Mouse (Mus musculus): ENCODE data around the gene Kirrel3. TPM values are rescaled to one million over a fixed set of nuclear protein-coding genes. Genes with fewer than 3 reads are reported as not detected.

The Kirrel3 gene
- polyA plus RNA-seq, 1 experiment from 2014 or later = 3.5 TPM

- Histone ChIP-seq H3K27ac (no peak overlapping the region), H3K9ac (no peak overlapping the region), H3K27me3 (replicated peaks) (no peaks in the 10 kb centered on the region), H3K4me1 (peaks cover 14% of the 10 kb centered on the region; the same call in 1 of the 2 replicates), H3K4me2 (no peak overlapping the region), H3K36me3 (no peaks in the 10 kb centered on the region), H3K4me3 (replicated peaks) (no peak overlapping the region), H3K9me3 (no peaks in the 10 kb centered on the region)
- 43% methylated on average over 14 of the region's 14 CpGs for WGBS
- ATAC-seq (ENCODE audit: insufficient read depth, low FRiP score, low read depth) = no peak
Observed at GRCm38 (mm10) chr9:35035074-35035473, 549.4 kb downstream of the Kirrel3 start.

- H3K27me3 ChIP-seq (replicated peaks) = no peaks in the 10 kb centered on the region
- WGBS = 53% methylated on average over 7 of the region's 7 CpGs
- no peak overlapping the region for H3K4me3 ChIP-seq (replicated peaks)
- 0 out of 2 replicates have a peak overlapping the region, but pooled peaks have one; percentile 8 for H3K4me2 ChIP-seq
- no peak for ATAC-seq (ENCODE audit: insufficient read depth, low FRiP score, low read depth)
- H3K36me3 ChIP-seq = no peaks in the 10 kb centered on the region
- no peaks in the 10 kb centered on the region for H3K9me3 ChIP-seq
- peaks cover 14% of the 10 kb centered on the region; the same call in 1 of the 2 replicates for H3K4me1 ChIP-seq
- no peak overlapping the region for H3K9ac ChIP-seq
- peak overlapping the region; percentile 73 for H3K27ac ChIP-seq
Observed at GRCm38 (mm10) chr9:35038922-35039586, 553.4 kb downstream of the Kirrel3 start.

GRCm38 (mm10) chr9:35039846-35040245, 554.2 kb downstream of the Kirrel3 start:
- Histone ChIP-seq H3K9ac (no peak overlapping the region), H3K27ac (peak overlapping the region; percentile 21; the same call in 1 of the 2 replicates), H3K27me3 (replicated peaks) (no peaks in the 10 kb centered on the region), H3K9me3 (no peaks in the 10 kb centered on the region), H3K36me3 (no peaks in the 10 kb centered on the region), H3K4me1 (peaks cover 17% of the 10 kb centered on the region), H3K4me2 (no peak overlapping the region), H3K4me3 (replicated peaks) (no peak overlapping the region)
- WGBS = 50% methylated on average over 5 of the region's 5 CpGs
- no peak for ATAC-seq (ENCODE audit: insufficient read depth, low FRiP score, low read depth)

- Histone ChIP-seq H3K4me2 (no peak overlapping the region), H3K9me3 (no peaks in the 10 kb centered on the region), H3K27ac (no peak overlapping the region), H3K4me1 (peaks cover 26% of the 10 kb centered on the region), H3K4me3 (replicated peaks) (no peak overlapping the region), H3K9ac (no peak overlapping the region), H3K36me3 (no peaks in the 10 kb centered on the region), H3K27me3 (replicated peaks) (no peaks in the 10 kb centered on the region)
- ATAC-seq (ENCODE audit: insufficient read depth, low FRiP score, low read depth) = no peak
- WGBS = 65% methylated on average over 5 of the region's 5 CpGs
Observed at GRCm38 (mm10) chr9:35041493-35041892, 555.8 kb downstream of the Kirrel3 start.

GRCm38 (mm10) chr9:35043619-35044018, 557.9 kb downstream of the Kirrel3 start:
- no peak for ATAC-seq (ENCODE audit: insufficient read depth, low FRiP score, low read depth)
- no peak overlapping the region for H3K4me3 ChIP-seq (replicated peaks)
- no peak overlapping the region for H3K4me2 ChIP-seq
- H3K27ac ChIP-seq = no peak overlapping the region; the same call in 1 of the 2 replicates
- H3K9ac ChIP-seq = no peak overlapping the region
- WGBS = 69% methylated on average over 7 of the region's 7 CpGs
- no peaks in the 10 kb centered on the region for H3K9me3 ChIP-seq
- H3K36me3 ChIP-seq = no peaks in the 10 kb centered on the region
- H3K4me1 ChIP-seq = peaks cover 26% of the 10 kb centered on the region
- H3K27me3 ChIP-seq (replicated peaks) = no peaks in the 10 kb centered on the region

- Histone ChIP-seq H3K4me1 (peaks cover 19% of the 10 kb centered on the region), H3K4me2 (no peak overlapping the region), H3K36me3 (no peaks in the 10 kb centered on the region), H3K9me3 (no peaks in the 10 kb centered on the region), H3K9ac (no peak overlapping the region), H3K27ac (peak overlapping the region; percentile 85), H3K4me3 (replicated peaks) (no peak overlapping the region), H3K27me3 (replicated peaks) (no peaks in the 10 kb centered on the region)
- WGBS = 22% methylated on average over 15 of the region's 15 CpGs
- ATAC-seq (ENCODE audit: insufficient read depth, low FRiP score, low read depth) = peak; percentile 23; the same call in 1 of the 2 replicates
Observed at GRCm38 (mm10) chr9:35044458-35044857, 558.8 kb downstream of the Kirrel3 start.

- peaks cover 19% of the 10 kb centered on the region for H3K4me1 ChIP-seq
- no peaks in the 10 kb centered on the region for H3K9me3 ChIP-seq
- H3K4me3 ChIP-seq (replicated peaks) = no peak overlapping the region
- no peaks in the 10 kb centered on the region for H3K36me3 ChIP-seq
- ATAC-seq (ENCODE audit: insufficient read depth, low FRiP score, low read depth) = peak; percentile 48
- H3K4me2 ChIP-seq = no peak overlapping the region
- H3K27me3 ChIP-seq (replicated peaks) = no peaks in the 10 kb centered on the region
- H3K27ac ChIP-seq = peak overlapping the region; percentile 85
- no peak overlapping the region for H3K9ac ChIP-seq
- WGBS = 45% methylated on average over 11 of the region's 11 CpGs
Observed at GRCm38 (mm10) chr9:35045031-35045531, 559.4 kb downstream of the Kirrel3 start.

- Histone ChIP-seq H3K4me2 (no peak overlapping the region), H3K4me3 (replicated peaks) (no peak overlapping the region), H3K9ac (no peak overlapping the region), H3K4me1 (peaks cover 19% of the 10 kb centered on the region), H3K27me3 (replicated peaks) (no peaks in the 10 kb centered on the region), H3K36me3 (no peaks in the 10 kb centered on the region), H3K27ac (peak overlapping the region; percentile 85), H3K9me3 (no peaks in the 10 kb centered on the region)
- WGBS = 50% methylated on average over 2 of the region's 2 CpGs
- peak; percentile 69 for ATAC-seq (ENCODE audit: insufficient read depth, low FRiP score, low read depth)
Observed at GRCm38 (mm10) chr9:35045756-35046155, 560.1 kb downstream of the Kirrel3 start.

GRCm38 (mm10) chr9:35048449-35048848, 562.8 kb downstream of the Kirrel3 start:
- H3K9me3 ChIP-seq = no peaks in the 10 kb centered on the region
- ATAC-seq (ENCODE audit: insufficient read depth, low FRiP score, low read depth) = no peak
- H3K36me3 ChIP-seq = no peaks in the 10 kb centered on the region
- H3K27me3 ChIP-seq (replicated peaks) = no peaks in the 10 kb centered on the region
- H3K9ac ChIP-seq = no peak overlapping the region
- H3K4me2 ChIP-seq = no peak overlapping the region
- WGBS = 63% methylated on average over 6 of the region's 6 CpGs
- H3K4me3 ChIP-seq (replicated peaks) = no peak overlapping the region
- H3K27ac ChIP-seq = no peak overlapping the region
- H3K4me1 ChIP-seq = peaks cover 19% of the 10 kb centered on the region

GRCm38 (mm10) chr9:35049891-35050527, 564.3 kb downstream of the Kirrel3 start:
- Histone ChIP-seq H3K27me3 (replicated peaks) (no peaks in the 10 kb centered on the region), H3K4me3 (replicated peaks) (no peak overlapping the region), H3K9me3 (no peaks in the 10 kb centered on the region), H3K27ac (no peak overlapping the region), H3K4me2 (no peak overlapping the region), H3K36me3 (no peaks in the 10 kb centered on the region), H3K4me1 (peaks cover 12% of the 10 kb centered on the region), H3K9ac (no peak overlapping the region)
- 80% methylated on average over 3 of the region's 3 CpGs for WGBS
- no peak for ATAC-seq (ENCODE audit: insufficient read depth, low FRiP score, low read depth)

- ATAC-seq (ENCODE audit: insufficient read depth, low FRiP score, low read depth) = no peak
- H3K36me3 ChIP-seq = no peaks in the 10 kb centered on the region
Observed at GRCm38 (mm10) chr9:35050701-35051454, 565.2 kb downstream of the Kirrel3 start.

GRCm38 (mm10) chr9:35051666-35052065, 566.0 kb downstream of the Kirrel3 start:
- no peaks in the 10 kb centered on the region for H3K9me3 ChIP-seq
- no peaks in the 10 kb centered on the region for H3K36me3 ChIP-seq
- H3K27ac ChIP-seq = no peak overlapping the region
- no peak overlapping the region for H3K4me3 ChIP-seq (replicated peaks)
- ATAC-seq (ENCODE audit: insufficient read depth, low FRiP score, low read depth) = no peak
- H3K9ac ChIP-seq = no peak overlapping the region
- H3K4me1 ChIP-seq = no peaks in the 10 kb centered on the region
- H3K27me3 ChIP-seq (replicated peaks) = no peaks in the 10 kb centered on the region
- WGBS = 93% methylated on average over 4 of the region's 4 CpGs
- no peak overlapping the region for H3K4me2 ChIP-seq

More at GRCm38 (mm10) chr9:35050701-35051454, 565.2 kb downstream of the Kirrel3 start:
- Histone ChIP-seq H3K27ac (no peak overlapping the region), H3K4me2 (no peak overlapping the region), H3K4me1 (0 out of 2 replicates have a peak, but pooled peaks cover 4% of the 10 kb centered on the region), H3K4me3 (replicated peaks) (no peak overlapping the region), H3K9me3 (no peaks in the 10 kb centered on the region), H3K9ac (no peak overlapping the region), H3K27me3 (replicated peaks) (no peaks in the 10 kb centered on the region)
- 86% methylated on average over 6 of the region's 6 CpGs for WGBS

All from stomach, embryonic 15.5 days (tissue).